Mouse (Mus musculus): ENCODE measurements at regions not wholly inside any gene's neighbourhood (a gene's known extent, or its start where the extent isn't known, plus 50 kb on each side); places are given as distances from the start of the nearest gene placed in this dataset.

DNA sequence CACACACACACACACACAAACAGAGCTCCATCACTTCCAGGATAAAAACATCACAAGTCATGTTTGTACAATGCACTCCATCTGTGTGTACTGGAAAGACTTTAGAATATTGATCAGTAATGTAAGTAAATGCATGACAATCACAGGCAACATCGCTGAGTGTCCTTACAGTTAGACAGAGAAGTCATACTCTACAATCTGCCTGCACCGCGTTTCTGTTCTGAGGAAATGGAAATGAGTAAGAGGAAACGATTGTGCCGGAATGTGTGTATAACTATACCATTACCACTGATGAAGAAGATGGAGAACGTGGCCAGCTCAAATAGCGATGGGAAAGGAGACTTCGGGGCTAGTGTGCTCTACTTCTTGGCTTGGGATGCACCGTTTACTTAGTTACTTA lies 210.7 kb downstream of the Dusp6 start:
- no peaks in the 10 kb centered on the region for H3K36me3 ChIP-seq (ENCODE audit: insufficient read depth)
- no peaks in the 10 kb centered on the region for H3K4me1 ChIP-seq (ENCODE audit: insufficient read depth)
- no peak overlapping the region for H3K27ac ChIP-seq (ENCODE audit: low read depth)
- no peak overlapping the region for H3K4me2 ChIP-seq
- 79% methylated on average over 9 of the region's 9 CpGs for whole genome bisulfite sequencing
- no peak overlapping the region for H3K4me3 ChIP-seq (ENCODE audit: low read depth, low read length)
- no peak overlapping the region for H3K9ac ChIP-seq
- DNase-seq (no peak), ATAC-seq (ENCODE audit: insufficient read depth) (no peak)
- H3K27me3 ChIP-seq (ENCODE audit: insufficient read depth, low read length), result no peaks in the 10 kb centered on the region
- H3K9me3 ChIP-seq (ENCODE audit: low read depth, low read length), result no peaks in the 10 kb centered on the region
- no peak for TF ChIP-seq CTCF (IDR thresholded peaks at IDR 0.05; ENCODE audit: low read depth)

DNA sequence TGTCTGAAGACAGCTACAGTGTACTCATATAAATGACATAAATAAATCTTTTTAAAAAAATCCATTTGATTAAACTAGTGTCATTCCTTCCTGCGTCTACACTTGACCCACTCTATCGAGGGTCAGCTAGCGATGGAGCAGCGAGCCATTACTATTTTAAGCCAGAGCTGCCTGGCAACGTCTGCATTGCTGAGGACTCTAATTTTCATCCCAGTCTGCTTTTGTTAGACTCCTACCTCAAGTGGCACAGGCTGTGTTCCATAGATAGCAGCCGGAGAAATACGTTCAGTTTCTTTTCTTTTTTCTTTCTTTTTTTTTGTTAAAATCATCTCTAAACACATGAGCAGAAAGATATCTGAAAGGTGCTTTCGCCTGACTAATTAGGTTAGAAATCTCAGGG lies 211.5 kb downstream of the Dusp6 start:
- ATAC-seq (ENCODE audit: insufficient read depth), result no peak
- no peak for TF ChIP-seq CTCF (IDR thresholded peaks at IDR 0.05; ENCODE audit: low read depth)
- Histone ChIP-seq H3K9ac (no peak overlapping the region), H3K27me3 (ENCODE audit: insufficient read depth, low read length) (no peaks in the 10 kb centered on the region), H3K4me3 (ENCODE audit: low read depth, low read length) (no peak overlapping the region), H3K9me3 (ENCODE audit: low read depth, low read length) (no peaks in the 10 kb centered on the region), H3K27ac (ENCODE audit: low read depth) (no peak overlapping the region), H3K4me1 (ENCODE audit: insufficient read depth) (no peaks in the 10 kb centered on the region), H3K36me3 (ENCODE audit: insufficient read depth) (no peaks in the 10 kb centered on the region), H3K4me2 (no peak overlapping the region)
- 80% methylated on average over 8 of the region's 8 CpGs for WGBS
- DNase-seq, result no peak

DNA sequence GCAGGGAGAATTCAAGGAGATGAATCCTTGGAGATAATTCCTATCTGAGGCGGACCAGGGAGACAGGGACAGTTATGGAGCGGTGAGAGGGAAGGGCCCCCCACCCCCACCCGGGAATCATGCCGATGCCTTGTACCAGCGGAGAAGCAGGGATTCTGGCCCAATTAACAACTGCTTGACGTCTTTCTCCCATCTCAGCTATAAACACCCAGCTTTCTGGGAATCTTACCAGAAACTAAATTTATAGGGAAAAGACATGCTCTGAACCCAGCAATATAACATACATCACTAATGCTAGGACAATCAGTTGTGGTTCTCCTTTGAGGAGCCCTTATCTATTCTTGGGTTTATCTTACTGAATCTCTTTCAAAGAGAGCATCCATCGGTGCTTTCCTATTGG lies 213.2 kb downstream of the Dusp6 start:
- Histone ChIP-seq H3K4me3 (ENCODE audit: low read depth, low read length) (no peak overlapping the region), H3K9ac (no peak overlapping the region), H3K4me1 (ENCODE audit: insufficient read depth) (no peaks in the 10 kb centered on the region), H3K9me3 (ENCODE audit: low read depth, low read length) (no peaks in the 10 kb centered on the region), H3K27ac (ENCODE audit: low read depth) (no peak overlapping the region), H3K36me3 (ENCODE audit: insufficient read depth) (no peaks in the 10 kb centered on the region), H3K27me3 (ENCODE audit: insufficient read depth, low read length) (no peaks in the 10 kb centered on the region), H3K4me2 (no peak overlapping the region)
- no peak for TF ChIP-seq CTCF (IDR thresholded peaks at IDR 0.05; ENCODE audit: low read depth)
- no peak for ATAC-seq (ENCODE audit: insufficient read depth)
- WGBS, result 56% methylated on average over 7 of the region's 7 CpGs
- DNase-seq, result peak; percentile 31

DNA sequence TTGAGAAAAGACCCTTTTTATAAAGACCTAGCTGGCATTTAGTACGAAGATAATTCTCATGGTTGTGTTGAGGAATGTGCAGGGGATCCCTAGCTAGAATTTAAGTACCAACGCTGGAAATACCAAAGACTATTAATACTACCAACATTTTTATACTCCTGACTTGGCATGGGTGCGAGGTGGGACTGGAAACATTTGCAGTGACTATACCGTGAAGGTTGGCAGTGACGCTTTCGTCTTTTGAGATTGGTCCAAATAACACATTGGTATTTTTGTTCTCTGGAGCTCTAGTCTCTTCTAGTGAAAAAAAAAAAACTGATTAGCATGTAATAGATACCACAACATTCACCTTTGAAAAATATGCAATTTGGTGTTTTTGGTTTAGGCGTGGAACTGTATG lies 213.7 kb downstream of the Dusp6 start:
- no peak for TF ChIP-seq CTCF (IDR thresholded peaks at IDR 0.05; ENCODE audit: low read depth)
- no peak overlapping the region for H3K4me2 ChIP-seq
- 83% methylated on average over 7 of the region's 7 CpGs for WGBS
- H3K4me1 ChIP-seq (ENCODE audit: insufficient read depth), result no peaks in the 10 kb centered on the region
- no peaks in the 10 kb centered on the region for H3K9me3 ChIP-seq (ENCODE audit: low read depth, low read length)
- H3K27ac ChIP-seq (ENCODE audit: low read depth), result no peak overlapping the region
- H3K4me3 ChIP-seq (ENCODE audit: low read depth, low read length), result no peak overlapping the region
- no peaks in the 10 kb centered on the region for H3K36me3 ChIP-seq (ENCODE audit: insufficient read depth)
- H3K9ac ChIP-seq, result no peak overlapping the region
- no peaks in the 10 kb centered on the region for H3K27me3 ChIP-seq (ENCODE audit: insufficient read depth, low read length)
- ATAC-seq (ENCODE audit: insufficient read depth) (no peak), DNase-seq (no peak)

DNA sequence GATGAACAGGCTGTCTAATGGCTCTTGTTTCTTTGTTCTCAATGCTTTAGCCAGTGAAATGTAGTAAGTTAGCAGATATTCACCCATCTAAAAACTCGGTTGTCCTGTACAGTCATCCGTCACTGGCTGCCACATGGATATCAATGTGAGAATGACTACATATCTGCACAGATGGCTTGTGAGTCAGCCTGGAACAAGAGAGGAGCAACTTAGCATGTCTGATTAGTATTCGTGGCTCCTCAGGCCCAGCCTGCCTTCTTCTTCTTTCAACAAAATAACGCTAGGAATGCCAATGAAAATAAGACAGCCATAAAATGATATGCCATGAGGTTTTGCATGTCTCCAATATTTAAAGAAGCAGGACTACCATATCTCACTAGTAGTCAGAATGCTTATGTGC lies 217.5 kb downstream of the Dusp6 start:
- no peak overlapping the region for H3K4me2 ChIP-seq
- H3K9me3 ChIP-seq (ENCODE audit: low read depth, low read length), result no peaks in the 10 kb centered on the region
- no peak overlapping the region for H3K27ac ChIP-seq (ENCODE audit: low read depth)
- no peak overlapping the region for H3K9ac ChIP-seq
- no peak for DNase-seq
- H3K27me3 ChIP-seq (ENCODE audit: insufficient read depth, low read length), result no peaks in the 10 kb centered on the region
- H3K4me3 ChIP-seq (ENCODE audit: low read depth, low read length), result no peak overlapping the region
- H3K36me3 ChIP-seq (ENCODE audit: insufficient read depth), result no peaks in the 10 kb centered on the region
- no peak for TF ChIP-seq CTCF (IDR thresholded peaks at IDR 0.05; ENCODE audit: low read depth)
- WGBS, result 82% methylated on average over 4 of the region's 4 CpGs
- no peak for ATAC-seq (ENCODE audit: insufficient read depth)
- no peaks in the 10 kb centered on the region for H3K4me1 ChIP-seq (ENCODE audit: insufficient read depth)

DNA sequence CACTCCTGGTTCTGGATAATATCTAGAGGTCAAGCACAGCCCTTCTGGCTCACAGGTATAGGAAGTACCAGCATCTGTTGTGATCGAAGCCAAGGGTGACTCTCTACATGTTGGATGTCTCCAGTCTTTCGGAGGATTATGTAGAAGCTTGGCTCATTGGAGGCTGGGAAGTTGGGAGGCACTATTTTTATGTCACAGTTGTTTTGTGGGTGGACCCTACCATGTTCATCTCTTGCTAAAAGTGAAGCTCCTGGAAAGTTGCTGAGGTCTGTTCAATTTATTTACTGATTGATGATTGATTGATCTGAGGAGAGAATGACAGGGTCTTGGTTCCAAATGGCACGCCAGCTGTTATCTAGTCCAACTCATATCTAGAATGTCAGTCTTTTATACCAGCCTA lies 219.0 kb downstream of the Dusp6 start:
- no peak overlapping the region for H3K4me2 ChIP-seq
- no peak overlapping the region for H3K27ac ChIP-seq (ENCODE audit: low read depth)
- H3K9me3 ChIP-seq (ENCODE audit: low read depth, low read length), result no peaks in the 10 kb centered on the region
- H3K9ac ChIP-seq, result no peak overlapping the region
- TF ChIP-seq CTCF (IDR thresholded peaks at IDR 0.05; ENCODE audit: low read depth), result no peak
- ATAC-seq (ENCODE audit: insufficient read depth) (no peak), DNase-seq (no peak)
- no peaks in the 10 kb centered on the region for H3K36me3 ChIP-seq (ENCODE audit: insufficient read depth)
- 80% methylated on average over 3 of the region's 3 CpGs for WGBS
- H3K27me3 ChIP-seq (ENCODE audit: insufficient read depth, low read length), result no peaks in the 10 kb centered on the region
- H3K4me3 ChIP-seq (ENCODE audit: low read depth, low read length), result no peak overlapping the region
- no peaks in the 10 kb centered on the region for H3K4me1 ChIP-seq (ENCODE audit: insufficient read depth)

DNA sequence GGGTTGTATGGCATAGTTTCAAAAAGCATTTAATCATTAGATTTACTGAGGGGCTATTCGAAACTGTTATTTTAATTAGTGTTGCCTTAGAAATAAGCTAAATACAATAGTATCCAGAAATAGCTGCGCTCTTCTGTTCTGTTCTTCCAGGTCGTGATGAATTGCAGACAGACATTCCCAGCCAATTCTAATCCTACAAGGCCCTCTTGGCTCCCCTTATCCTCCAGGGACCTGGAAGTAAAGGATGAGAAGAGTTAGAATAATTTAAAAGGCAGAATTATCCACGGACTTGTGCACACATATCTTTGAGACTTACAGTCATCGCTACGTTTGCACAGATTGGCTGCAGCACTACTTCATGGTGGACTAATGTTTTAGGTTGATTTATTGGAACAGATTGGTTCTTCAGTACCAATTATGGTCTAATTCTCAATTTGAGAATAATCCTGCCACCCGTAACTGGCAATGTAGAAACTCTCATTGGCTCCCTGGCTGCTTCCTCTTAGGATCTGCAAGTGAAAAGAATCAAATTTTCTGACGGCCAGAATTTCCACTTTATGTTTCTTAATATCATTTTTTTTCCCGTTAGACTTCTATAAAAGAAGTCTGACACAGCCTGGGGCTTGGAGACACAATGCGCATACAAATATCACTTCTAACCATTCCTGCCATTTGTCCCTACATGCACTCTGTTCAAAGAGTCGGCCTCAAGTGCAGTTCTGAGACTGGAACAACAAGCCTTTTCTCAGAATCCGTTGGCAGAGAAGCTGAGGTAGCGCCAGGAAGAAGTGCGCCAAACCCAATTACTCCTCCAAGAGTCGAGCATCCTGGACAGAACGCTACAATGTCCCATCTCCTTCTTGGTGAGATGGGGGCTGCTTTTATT lies 225.4 kb downstream of the Dusp6 start:
- Histone ChIP-seq H3K9ac (no peak overlapping the region), H3K36me3 (ENCODE audit: insufficient read depth) (no peaks in the 10 kb centered on the region), H3K4me2 (no peak overlapping the region), H3K27me3 (ENCODE audit: insufficient read depth, low read length) (no peaks in the 10 kb centered on the region), H3K4me1 (ENCODE audit: insufficient read depth) (no peaks in the 10 kb centered on the region), H3K4me3 (ENCODE audit: low read depth, low read length) (no peak overlapping the region), H3K27ac (ENCODE audit: low read depth) (no peak overlapping the region), H3K9me3 (ENCODE audit: low read depth, low read length) (peaks cover 4% of the 10 kb centered on the region; the same call in 1 of the 2 replicates)
- DNase-seq (no peak), ATAC-seq (ENCODE audit: insufficient read depth) (no peak)
- 86% methylated on average over 16 of the region's 16 CpGs for WGBS
- TF ChIP-seq CTCF (IDR thresholded peaks at IDR 0.05; ENCODE audit: low read depth), result no peak

Measured in lung, embryonic 14.5 days (tissue).